Mouse (Mus musculus) brown adipose tissue, adult 24 weeks (tissue): ENCODE results near the gene Mki67. TPM values are rescaled to one million over a fixed set of nuclear protein-coding genes. Genes with fewer than 3 reads are reported as not detected.
"Not testable (repeated sequence)": the region's sequence is repeated elsewhere in the genome, so short reads cannot be mapped to it uniquely, and the experiment has no call there.

Source experiments
- H3K27ac ChIP-seq: fragments of 200-500 bp; replicated peaks from 2 replicates; pipeline ENCODE4 v1.5.1; 2012; ENCODE audit warnings: low read depth, mild to moderate bottlenecking, low read length
- H3K4me1 ChIP-seq: fragments of 200-500 bp; 2 replicates; pipeline ENCODE4 v1.6.1; 2012; ENCODE audit warnings: low read length, mixed read lengths; ENCODE audit not compliant: control insufficient read depth, insufficient read depth, insufficient read length
- H3K4me3 ChIP-seq: fragments of 200-500 bp; 2 replicates; pipeline ENCODE4 v1.5.1; 2012; ENCODE audit warnings: low read depth, mild to moderate bottlenecking, low read length, moderate library complexity; ENCODE audit not compliant: insufficient read depth
- polyA plus RNA-seq: library from polyadenylated mRNA; stranded (reverse); fragments of >200 nt; gene quantifications from 2 replicates; pipeline ENCODE4 v1.2.4, GENCODE M21; 2012; ENCODE audit not compliant: missing spikeins, insufficient read depth, insufficient read length

Mki67 gene
- polyA plus RNA-seq, 1 experiment: 0.48 TPM

GRCm38 (mm10) chr7:135699351-135699750 is 16.8 kb downstream of the Mki67 start:
- not testable (repeated sequence) for H3K27ac ChIP-seq, H3K4me3 ChIP-seq, H3K4me1 ChIP-seq

GRCm38 (mm10) chr7:135698362-135698761 is 17.8 kb downstream of the Mki67 start:
- no peak overlapping the region for H3K4me3 ChIP-seq
- no peak overlapping the region for H3K27ac ChIP-seq

GRCm38 (mm10) chr7:135697021-135697740 is 19.0 kb downstream of the Mki67 start:
- not testable (repeated sequence) for H3K4me1 ChIP-seq, H3K4me3 ChIP-seq, H3K27ac ChIP-seq

More at GRCm38 (mm10) chr7:135698362-135698761, 17.8 kb downstream of the Mki67 start:
- no peaks in the 10 kb centered on the region for H3K4me1 ChIP-seq

- no peak overlapping the region for H3K27ac ChIP-seq
- no peaks in the 10 kb centered on the region for H3K4me1 ChIP-seq
- H3K4me3 ChIP-seq: no peak overlapping the region
Observed at GRCm38 (mm10) chr7:135696127-135696526, 20.0 kb downstream of the Mki67 start.

GRCm38 (mm10) chr7:135694796-135695195 is 21.4 kb downstream of the Mki67 start:
- Histone ChIP-seq H3K27ac (no peak overlapping the region), H3K4me3 (no peak overlapping the region), H3K4me1 (no peaks in the 10 kb centered on the region)

- no peak overlapping the region for H3K27ac ChIP-seq
- no peaks in the 10 kb centered on the region for H3K4me1 ChIP-seq
- no peak overlapping the region for H3K4me3 ChIP-seq
Observed at GRCm38 (mm10) chr7:135694130-135694529, 22.0 kb downstream of the Mki67 start.

- Histone ChIP-seq H3K4me3 (no peak overlapping the region), H3K27ac (no peak overlapping the region), H3K4me1 (no peaks in the 10 kb centered on the region)
Observed at GRCm38 (mm10) chr7:135691941-135692340, 24.2 kb downstream of the Mki67 start.

- Histone ChIP-seq H3K27ac (no peak overlapping the region), H3K4me3 (no peak overlapping the region), H3K4me1 (no peaks in the 10 kb centered on the region)
Observed at GRCm38 (mm10) chr7:135689396-135689795, 26.8 kb downstream of the Mki67 start.

GRCm38 (mm10) chr7:135684938-135685337 is 31.2 kb downstream of the Mki67 start:
- Histone ChIP-seq H3K27ac (no peak overlapping the region), H3K4me3 (no peak overlapping the region), H3K4me1 (no peaks in the 10 kb centered on the region)

- H3K4me1 ChIP-seq, H3K27ac ChIP-seq, H3K4me3 ChIP-seq: not testable (repeated sequence)
Observed at GRCm38 (mm10) chr7:135684098-135684497, 32.1 kb downstream of the Mki67 start.

GRCm38 (mm10) chr7:135680334-135680733 is 35.8 kb downstream of the Mki67 start:
- Histone ChIP-seq H3K4me3 (no peak overlapping the region), H3K27ac (no peak overlapping the region)

GRCm38 (mm10) chr7:135676722-135677121 is 39.4 kb downstream of the Mki67 start:
- Histone ChIP-seq H3K4me1 (no peaks in the 10 kb centered on the region), H3K27ac (no peak overlapping the region), H3K4me3 (no peak overlapping the region)

More at GRCm38 (mm10) chr7:135680334-135680733, 35.8 kb downstream of the Mki67 start:
- no peaks in the 10 kb centered on the region for H3K4me1 ChIP-seq

GRCm38 (mm10) chr7:135673576-135673975 is 42.6 kb downstream of the Mki67 start:
- no peaks in the 10 kb centered on the region for H3K4me1 ChIP-seq

GRCm38 (mm10) chr7:135668852-135669739 is 47.1 kb downstream of the Mki67 start:
- H3K4me1 ChIP-seq: no peaks in the 10 kb centered on the region

More at GRCm38 (mm10) chr7:135673576-135673975, 42.6 kb downstream of the Mki67 start:
- H3K27ac ChIP-seq: no peak overlapping the region
- H3K4me3 ChIP-seq: no peak overlapping the region

GRCm38 (mm10) chr7:135666314-135666713 is 49.8 kb downstream of the Mki67 start:
- Histone ChIP-seq H3K4me3 (no peak overlapping the region), H3K27ac (no peak overlapping the region)

More at GRCm38 (mm10) chr7:135668852-135669739, 47.1 kb downstream of the Mki67 start:
- Histone ChIP-seq H3K4me3 (no peak overlapping the region), H3K27ac (no peak overlapping the region)

More at GRCm38 (mm10) chr7:135666314-135666713, 49.8 kb downstream of the Mki67 start:
- no peaks in the 10 kb centered on the region for H3K4me1 ChIP-seq
